Mouse (Mus musculus): ENCODE results near the gene Mrps27.

The Mrps27 gene

GRCm38 (mm10) chr13:99440228-99440627 lies 95.6 kb downstream of the Mrps27 start:
- DNase-seq (ENCODE audit: low spot score in 2 of 2) = no peak

DNA sequence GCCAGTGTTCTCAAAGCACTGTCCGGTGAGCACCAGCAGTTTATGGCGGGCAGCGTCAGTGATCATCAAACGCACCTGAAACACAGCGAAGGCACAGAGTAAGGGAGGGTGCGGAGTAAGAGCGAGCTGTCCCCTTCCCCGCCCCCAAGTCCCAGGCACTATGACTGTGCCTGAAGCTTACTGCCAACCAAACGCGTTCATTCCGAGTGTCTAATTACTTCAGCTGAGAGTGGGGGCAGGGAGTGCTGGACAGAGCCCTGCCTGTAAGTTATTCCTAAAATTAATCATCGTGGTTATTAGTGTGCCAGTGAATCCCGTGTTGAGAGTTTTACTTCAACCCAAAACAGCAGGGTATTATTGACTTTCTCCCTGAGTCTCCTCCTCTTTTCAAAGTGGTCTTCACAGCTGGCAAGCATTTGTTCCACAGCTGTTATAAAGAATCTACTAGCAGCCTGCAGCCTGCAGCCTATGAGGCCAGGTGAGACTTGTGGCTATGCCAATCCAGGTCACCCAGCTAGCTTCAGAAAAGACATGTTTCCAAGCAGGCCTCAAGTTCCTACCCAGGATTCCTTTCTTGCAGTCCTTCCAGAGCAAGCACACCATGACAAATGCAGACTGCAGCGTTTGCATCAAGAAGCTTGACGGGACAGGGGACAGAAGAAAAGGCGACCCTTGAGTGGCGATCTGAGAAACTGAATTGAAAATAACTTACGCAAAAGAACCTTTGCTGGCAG lies 97.3 kb downstream of the Mrps27 start:
- no peak for DNase-seq (ENCODE audit: low spot score in 2 of 2)

- no peak for DNase-seq (ENCODE audit: low spot score in 2 of 2)
Observed at GRCm38 (mm10) chr13:99442434-99443249, 98.1 kb downstream of the Mrps27 start.

DNA sequence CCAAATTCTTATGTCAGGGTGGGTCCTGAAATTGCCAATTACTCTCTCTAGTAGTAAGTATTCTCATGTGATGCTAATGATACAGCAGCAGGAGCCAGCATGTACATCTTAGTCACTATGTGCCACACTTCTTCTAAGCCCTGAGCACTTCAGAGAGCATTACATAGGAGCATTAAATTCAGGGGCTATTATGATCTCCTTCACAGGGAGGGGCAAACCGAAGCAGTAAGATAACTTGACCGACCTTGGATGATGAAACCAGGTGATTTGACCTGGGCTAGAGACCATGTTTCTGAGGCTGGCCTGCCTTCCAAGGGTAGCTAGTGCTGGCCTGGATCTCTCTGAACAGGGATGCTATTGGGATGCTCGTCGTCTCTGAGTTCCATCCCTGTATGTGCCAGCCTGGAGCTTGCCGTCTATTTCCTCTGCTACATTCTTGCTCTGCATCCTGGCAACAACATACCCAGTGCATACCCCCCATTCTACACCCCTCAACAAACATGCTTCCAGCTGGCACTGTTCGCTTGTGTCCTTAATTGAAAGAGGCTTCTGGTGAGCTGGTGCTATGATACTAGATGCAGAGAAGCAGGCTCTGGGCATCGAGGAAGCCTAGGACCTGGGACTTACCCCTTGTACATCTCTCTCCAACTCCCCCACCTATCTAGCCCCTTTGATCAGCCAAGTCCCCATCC lies 99.0 kb downstream of the Mrps27 start:
- DNase-seq (ENCODE audit: low spot score in 2 of 2) = no peak

DNA sequence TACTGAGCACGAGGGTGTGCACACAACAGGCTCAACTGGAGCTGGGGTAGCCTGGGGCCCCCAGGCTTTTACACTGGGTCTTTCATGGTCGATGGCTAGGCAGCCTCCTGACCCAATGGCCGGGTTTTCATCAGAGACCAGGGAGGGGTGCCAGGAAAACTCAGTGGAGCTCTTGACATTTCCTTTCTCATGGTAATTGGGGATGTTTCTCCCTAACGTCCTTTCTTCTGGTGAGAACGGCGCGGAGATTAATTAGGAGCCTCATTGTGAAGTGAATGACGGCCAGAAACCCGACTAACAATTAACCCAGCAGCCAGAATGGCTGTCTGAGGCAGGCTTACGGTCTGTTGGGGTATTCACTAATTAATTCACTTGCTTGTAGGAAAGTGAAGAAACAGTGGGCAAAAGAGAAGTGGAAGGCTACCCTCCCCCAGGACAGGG lies 99.9 kb downstream of the Mrps27 start:
- no peak for DNase-seq (ENCODE audit: low spot score in 2 of 2)

GRCm38 (mm10) chr13:99444880-99445279 lies 100.3 kb downstream of the Mrps27 start:
- no peak for DNase-seq (ENCODE audit: low spot score in 2 of 2)

- DNase-seq (ENCODE audit: low spot score in 2 of 2) = no peak
Observed at GRCm38 (mm10) chr13:99447002-99447401, 102.4 kb downstream of the Mrps27 start.

- DNase-seq (ENCODE audit: low spot score in 2 of 2) = no peak
Observed at GRCm38 (mm10) chr13:99447403-99448199, 103.0 kb downstream of the Mrps27 start.

- DNase-seq (ENCODE audit: low spot score in 2 of 2) = no peak
Observed at GRCm38 (mm10) chr13:99448278-99448677, 103.7 kb downstream of the Mrps27 start.

- no peak for DNase-seq (ENCODE audit: low spot score in 2 of 2)
Observed at GRCm38 (mm10) chr13:99449547-99449946, 105.0 kb downstream of the Mrps27 start.

DNA sequence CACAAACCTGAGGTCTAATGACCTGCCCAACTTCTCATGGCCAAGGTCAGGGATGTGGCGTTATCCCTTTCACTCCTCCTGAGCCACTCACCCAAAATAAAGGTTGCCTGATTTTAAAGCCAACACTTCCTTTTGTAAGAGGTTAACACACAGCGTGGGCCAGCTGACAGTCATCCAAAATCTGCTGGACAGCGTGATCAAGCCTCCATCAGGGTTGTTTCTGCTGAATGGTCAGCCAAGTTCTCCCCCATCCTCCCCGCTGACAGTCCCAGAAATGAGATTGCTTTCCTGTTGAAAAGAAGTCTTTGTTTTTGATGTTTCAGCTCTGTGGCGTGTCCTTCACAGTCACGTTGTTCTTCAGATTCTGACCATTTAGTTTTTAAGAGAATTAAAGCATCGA lies 106.2 kb downstream of the Mrps27 start:
- no peak for DNase-seq (ENCODE audit: low spot score in 2 of 2)

DNA sequence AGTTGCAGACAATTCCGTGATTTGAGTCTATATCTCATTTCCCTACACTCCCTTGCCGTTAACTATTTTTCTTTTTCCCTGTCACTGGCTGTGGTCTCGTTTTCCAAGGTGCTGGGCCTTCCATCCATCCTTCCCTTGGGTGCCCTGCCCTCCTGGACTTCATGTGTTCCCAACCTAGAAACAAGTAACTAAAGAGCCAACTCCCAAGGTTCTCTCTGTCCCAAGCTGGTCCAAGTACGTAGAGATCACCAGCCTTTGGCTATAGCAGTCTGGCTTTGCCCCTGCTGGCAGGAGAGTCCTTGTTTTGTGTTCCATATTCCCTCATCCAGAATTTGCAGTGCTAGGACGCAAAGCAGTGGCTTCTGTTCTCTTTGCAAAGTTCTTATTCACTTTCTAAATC lies 106.7 kb downstream of the Mrps27 start:
- no peak for DNase-seq (ENCODE audit: low spot score in 2 of 2)

GRCm38 (mm10) chr13:99452444-99452843 lies 107.9 kb downstream of the Mrps27 start:
- DNase-seq (ENCODE audit: low spot score in 2 of 2) = no peak

DNA sequence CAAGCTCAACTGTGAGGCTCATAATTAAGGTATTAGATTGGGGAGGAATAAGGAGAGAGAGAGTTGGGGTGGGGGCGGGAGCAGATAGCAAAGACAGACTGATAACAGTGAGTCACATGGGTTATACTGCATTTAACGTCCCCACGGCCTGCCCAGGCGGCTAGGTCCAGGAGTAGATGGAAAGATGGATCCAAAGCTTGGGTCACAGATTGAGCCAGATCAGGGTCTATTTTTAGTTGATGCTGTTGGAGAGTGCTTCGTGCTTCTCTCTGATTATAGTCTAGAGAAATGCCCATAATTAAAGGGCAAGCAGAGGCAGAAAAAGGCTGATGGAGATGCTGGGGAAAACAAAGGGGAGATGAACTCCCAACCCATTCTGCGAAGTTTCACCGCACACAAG lies 110.4 kb downstream of the Mrps27 start:
- DNase-seq (ENCODE audit: low spot score in 2 of 2) = no peak

- DNase-seq (ENCODE audit: low spot score in 2 of 2) = no peak
Observed at GRCm38 (mm10) chr13:99458658-99459386, 114.2 kb downstream of the Mrps27 start.

GRCm38 (mm10) chr13:99459612-99460011 lies 115.0 kb downstream of the Mrps27 start:
- no peak for DNase-seq (ENCODE audit: low spot score in 2 of 2)

GRCm38 (mm10) chr13:99461886-99462285 lies 117.3 kb downstream of the Mrps27 start:
- DNase-seq (ENCODE audit: low spot score in 2 of 2) = no peak

DNA sequence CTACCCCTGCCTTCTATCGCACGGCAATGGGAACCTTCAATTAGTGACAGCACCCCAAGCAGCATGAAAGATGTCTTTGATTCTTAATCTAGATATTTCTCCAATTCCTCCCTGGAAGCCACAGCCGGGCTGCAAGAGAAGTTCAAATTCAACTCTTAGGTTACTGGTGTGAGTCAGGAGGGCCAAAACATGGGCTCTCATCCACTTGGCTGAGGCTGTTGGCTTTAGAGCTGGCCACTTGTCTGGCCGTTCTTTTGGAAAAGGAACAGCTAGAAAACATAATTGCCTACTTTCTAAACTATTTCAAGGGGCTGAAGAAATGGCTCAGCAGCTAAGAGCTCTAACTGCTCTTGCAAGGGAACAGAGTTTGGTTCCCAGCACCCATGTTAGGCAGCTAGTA lies 120.0 kb downstream of the Mrps27 start:
- no peak for DNase-seq (ENCODE audit: low spot score in 2 of 2)
